Mouse (Mus musculus) kidney, adult 11 months (tissue): ENCODE measurements at regions not wholly inside any gene's neighbourhood (a gene's known extent, or its start where the extent isn't known, plus 50 kb on each side); places are given as distances from the start of the nearest gene placed in this dataset.

Experiments
- DNase-seq: peaks from one replicate; pipeline ENCODE4 v3.0.0; 2022

DNA sequence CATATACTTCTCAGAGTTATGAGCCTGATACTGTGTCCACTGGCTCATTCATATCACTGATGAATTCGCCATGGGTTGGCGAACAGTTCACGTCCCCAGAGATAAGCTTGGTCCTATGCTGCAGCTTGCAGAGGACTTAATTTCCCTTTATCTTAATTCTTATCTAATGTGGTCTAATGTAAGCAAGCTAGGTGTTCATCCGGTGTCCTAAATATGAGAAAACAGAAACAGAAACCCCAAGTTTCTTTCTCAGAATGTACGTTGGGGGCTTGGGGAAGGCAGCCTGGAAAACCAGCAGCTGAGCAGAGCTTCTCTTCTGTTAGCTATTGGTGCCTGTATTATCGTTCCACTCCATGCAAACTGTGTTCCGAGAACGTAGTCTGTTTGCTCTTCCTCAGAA lies 170.1 kb downstream of the 1700064H15Rik start:
- DNase-seq = no peak

DNA sequence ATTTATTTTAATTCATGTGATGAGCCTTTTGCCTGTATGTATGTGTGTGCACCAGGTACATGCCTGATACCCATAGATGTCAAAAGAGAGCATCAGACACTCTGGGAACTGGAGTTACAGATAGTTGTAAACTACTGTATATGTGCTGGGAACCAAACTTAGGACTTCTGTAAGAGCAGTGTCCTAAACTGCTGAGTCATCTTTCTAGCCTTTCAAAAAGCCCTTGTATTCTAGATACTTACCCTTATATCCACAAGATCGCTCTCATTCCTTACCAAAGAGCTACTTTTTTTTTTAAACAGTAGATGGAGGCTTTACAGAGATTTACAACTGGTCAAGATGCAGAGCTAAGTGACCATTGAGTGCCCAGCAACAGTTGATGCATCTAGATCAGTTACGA lies 171.0 kb downstream of the 1700064H15Rik start:
- no peak for DNase-seq

DNA sequence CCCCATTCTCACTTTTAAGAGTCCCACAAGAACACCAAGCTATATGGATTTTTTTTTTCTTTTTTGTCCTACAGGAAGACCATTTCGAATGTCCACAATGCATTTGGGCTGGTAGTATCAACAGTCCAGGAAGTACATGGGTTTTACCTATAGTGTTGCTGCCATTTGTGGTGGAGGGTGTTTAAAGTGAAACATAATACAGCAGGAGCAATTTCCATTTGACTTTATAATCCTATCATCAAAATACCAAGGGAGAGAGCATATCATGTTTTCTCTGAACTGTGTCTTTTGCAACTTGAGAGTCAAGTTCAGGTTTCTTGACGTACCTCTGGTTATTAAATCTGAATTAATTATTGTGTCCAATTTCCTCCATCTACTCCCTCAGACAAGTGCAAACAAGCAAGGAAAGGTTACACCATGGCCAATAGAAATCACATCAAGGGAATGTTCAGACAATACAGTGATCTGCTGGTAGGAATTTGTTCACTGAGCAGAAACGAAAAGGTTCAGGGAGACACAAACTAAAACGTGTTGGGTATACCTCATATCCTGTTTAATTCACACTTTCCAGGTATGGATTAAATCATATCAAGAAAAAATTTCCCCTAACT lies 172.5 kb downstream of the 1700064H15Rik start:
- no peak for DNase-seq

- DNase-seq = no peak
Measured at GRCm38 (mm10) chr3:19451022-19451421, 177.5 kb downstream of the 1700064H15Rik start.

GRCm38 (mm10) chr3:19448931-19449330 lies 179.5 kb downstream of the 1700064H15Rik start:
- DNase-seq = no peak

- no peak for DNase-seq
Measured at GRCm38 (mm10) chr3:19448192-19448591, 180.3 kb downstream of the 1700064H15Rik start.

DNA sequence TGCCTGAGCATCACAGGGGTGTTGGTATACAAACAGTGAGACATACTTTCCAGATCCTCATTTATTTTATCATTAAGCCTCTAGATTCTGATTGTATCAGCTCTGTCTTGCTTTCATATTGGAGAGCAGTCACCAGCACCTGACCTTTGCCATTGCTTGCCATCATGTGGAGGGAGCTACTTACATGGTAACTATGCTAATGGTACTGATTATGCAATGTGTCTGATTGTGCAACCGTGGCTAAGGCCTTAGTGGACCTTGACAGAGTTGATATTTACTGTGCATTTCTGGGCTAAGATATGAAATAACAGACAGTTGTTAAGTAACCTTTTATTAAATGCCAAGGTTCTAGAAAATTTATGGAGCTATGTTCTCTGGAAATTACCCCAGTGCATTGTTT lies 180.7 kb downstream of the 1700064H15Rik start:
- DNase-seq = peak; percentile 16

DNA sequence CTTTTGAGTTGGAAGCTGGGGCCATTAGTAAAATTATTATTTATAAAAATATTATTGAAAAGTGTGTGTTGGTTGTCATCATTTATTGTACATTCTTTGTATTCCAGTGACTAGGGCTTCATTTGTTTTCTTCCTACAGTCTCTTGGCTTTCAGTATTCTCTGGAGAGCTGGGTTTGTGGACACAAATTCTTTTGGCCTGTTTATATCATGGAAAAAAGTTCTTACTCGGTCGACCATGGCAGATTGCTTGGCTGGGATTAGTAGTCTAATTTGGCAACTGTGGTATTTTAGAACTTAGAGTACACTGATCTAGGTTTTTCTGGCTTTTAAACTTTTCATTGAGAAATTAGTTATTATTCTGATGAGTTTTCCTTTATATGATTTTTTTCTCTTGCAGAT lies 183.6 kb downstream of the 1700064H15Rik start:
- DNase-seq = no peak

GRCm38 (mm10) chr3:19441827-19442226 lies 186.7 kb downstream of the 1700064H15Rik start:
- no peak for DNase-seq

- no peak for DNase-seq
Measured at GRCm38 (mm10) chr3:19430159-19430558, 198.3 kb downstream of the 1700064H15Rik start.

- DNase-seq = no peak
Measured at GRCm38 (mm10) chr3:19429422-19430076, 198.9 kb downstream of the 1700064H15Rik start.

DNA sequence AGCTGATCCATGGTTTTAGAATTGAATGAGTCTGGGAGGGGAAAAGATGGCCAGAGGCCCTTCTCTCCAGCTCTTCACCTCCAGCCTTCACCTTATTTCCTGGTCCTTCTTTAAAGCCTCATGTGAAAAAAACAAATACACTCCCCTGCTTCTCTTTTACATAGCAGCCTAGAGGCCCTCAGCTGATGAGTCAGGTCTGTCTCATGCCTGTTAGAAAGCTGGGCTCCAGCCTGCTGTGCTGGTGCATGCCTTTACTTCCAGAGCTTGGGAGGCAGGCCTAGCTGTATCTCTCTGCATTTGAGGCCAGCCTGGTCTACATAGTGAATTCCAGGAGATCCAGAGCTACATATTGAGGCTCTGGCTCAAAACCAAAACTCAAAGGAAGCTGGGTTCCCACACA lies 199.5 kb downstream of the 1700064H15Rik start:
- no peak for DNase-seq

- peak; percentile 43 for DNase-seq
Measured at GRCm38 (mm10) chr3:19426130-19426556, 202.3 kb downstream of the 1700064H15Rik start.

GRCm38 (mm10) chr3:19425322-19425721 lies 203.2 kb downstream of the 1700064H15Rik start:
- DNase-seq = no peak

GRCm38 (mm10) chr3:19424384-19424783 lies 204.1 kb downstream of the 1700064H15Rik start:
- no peak for DNase-seq

GRCm38 (mm10) chr3:19421430-19421944 lies 207.0 kb downstream of the 1700064H15Rik start:
- DNase-seq = no peak

GRCm38 (mm10) chr3:19420912-19421311 lies 207.6 kb downstream of the 1700064H15Rik start:
- DNase-seq = no peak

DNA sequence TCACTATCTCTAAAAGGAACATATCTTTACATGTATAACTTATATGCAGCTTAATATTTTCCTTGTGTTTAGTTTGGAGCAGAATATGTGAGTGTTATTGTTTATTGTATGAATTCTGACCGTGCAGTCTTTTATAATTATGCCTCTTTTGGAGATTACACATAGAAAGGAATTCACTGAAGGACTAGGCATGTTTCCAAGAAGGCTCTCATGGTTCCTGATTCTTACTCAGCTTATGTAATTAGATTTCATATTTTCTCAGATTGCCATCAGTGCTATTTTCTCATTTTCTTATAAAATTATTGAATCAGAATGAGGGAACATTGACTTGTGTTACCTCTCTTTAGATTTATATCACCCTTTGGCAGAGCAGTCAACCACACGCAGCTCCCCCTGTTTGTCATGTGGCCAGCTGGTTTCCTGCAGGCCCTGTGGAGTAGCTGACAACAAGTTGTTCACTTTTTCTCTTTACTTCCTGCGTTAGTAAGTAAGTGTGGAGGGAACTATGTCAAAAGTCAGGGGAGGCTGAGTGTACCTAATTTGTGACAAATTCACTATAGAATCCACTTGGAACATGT lies 217.4 kb downstream of the 1700064H15Rik start:
- DNase-seq = no peak

- peak; percentile 7 for DNase-seq
Measured at GRCm38 (mm10) chr3:19408283-19408682, 220.2 kb downstream of the 1700064H15Rik start.

GRCm38 (mm10) chr3:19407591-19408090 lies 220.8 kb downstream of the 1700064H15Rik start:
- DNase-seq = no peak

DNA sequence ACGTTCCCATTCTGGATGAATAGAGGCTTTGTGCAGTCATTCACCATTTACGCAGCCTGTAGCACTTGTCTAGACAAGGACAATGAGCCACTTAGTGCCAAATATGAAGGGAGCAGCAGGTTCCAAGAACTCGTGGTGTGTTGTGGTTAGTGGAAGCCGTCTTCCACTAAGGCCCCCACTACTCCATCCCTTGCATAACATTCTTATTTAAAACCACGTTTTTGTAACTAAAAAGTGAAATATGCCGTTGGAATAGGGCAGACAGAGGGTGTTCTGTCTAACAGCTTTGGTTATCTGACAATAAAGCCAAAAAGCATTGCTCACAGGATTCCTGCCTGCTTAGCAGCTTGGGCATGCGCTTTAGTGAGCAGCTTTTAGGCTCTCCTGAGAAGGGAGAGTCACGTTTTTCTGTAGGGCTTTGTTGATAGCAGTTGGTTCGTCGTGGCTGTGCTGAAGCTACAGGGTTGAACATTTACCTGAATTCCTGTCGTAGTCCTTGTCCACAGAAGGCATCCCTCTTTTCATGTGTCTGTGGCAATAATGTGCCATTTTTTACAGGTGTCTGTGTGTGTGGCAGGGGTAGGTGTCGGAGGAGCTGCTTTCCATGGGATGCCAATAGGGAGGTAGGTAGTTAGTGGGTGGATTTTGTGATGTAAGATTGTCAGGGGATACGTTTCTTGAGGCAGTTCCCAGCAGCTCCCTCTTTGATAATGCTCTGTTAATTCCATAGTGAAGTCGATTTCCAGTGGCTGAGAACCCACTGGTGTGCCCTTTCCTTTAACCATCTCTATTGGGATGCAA lies 221.9 kb downstream of the 1700064H15Rik start:
- DNase-seq = no peak

DNA sequence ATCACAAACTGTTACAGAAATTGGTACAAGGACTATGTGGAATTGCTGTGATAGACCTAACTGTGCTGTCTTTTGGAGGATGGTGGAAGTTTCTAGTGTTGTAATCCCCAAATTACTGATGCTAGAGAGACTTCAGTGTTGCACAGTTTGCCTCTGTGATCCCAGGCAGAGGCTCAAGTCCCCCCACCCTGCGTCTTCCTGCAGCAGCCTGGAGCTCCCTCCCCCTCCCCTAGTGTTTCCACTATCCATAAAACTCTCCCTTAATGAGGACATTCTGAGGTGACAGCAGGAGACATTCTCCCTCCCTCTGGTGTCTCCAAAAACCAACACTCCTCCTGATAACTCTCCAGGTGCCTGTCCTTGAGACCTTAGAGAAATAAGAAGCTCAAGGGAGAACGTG lies 242.8 kb downstream of the 1700064H15Rik start:
- no peak for DNase-seq

- no peak for DNase-seq
Measured at GRCm38 (mm10) chr3:19368998-19369397, 259.5 kb downstream of the 1700064H15Rik start.
